Mouse (Mus musculus) embryonic facial prominence, embryonic 11.5 days (tissue): ENCODE data around the gene Ptf1a. TPM values are rescaled to one million over a fixed set of nuclear protein-coding genes. Genes with fewer than 3 reads are reported as not detected.

ENCODE experiments used
- ATAC-seq: fragments of 200-750 bp; cut with Nextera tagmentation; replicated peaks from 2 replicates; pipeline ENCODE4 v1.8.0; 2017; ENCODE audit warnings: low read depth; ENCODE audit not compliant: insufficient number of reproducible peaks, low FRiP score, low TSS enrichment
- DNase-seq: peaks from one replicate; pipeline ENCODE4 v3.0.0-alpha.2; 2015; ENCODE audit warnings: low spot score
- H3K27ac ChIP-seq: fragments of 300-500 bp; sonication (generic); replicated peaks from 2 replicates; pipeline ENCODE4 v1.5.1; 2014; ENCODE audit warnings: mild to moderate bottlenecking, low read depth, low read length, control low read depth
- H3K27me3 ChIP-seq: fragments of 300-500 bp; sonication (generic); 2 replicates; pipeline ENCODE4 v1.6.1; 2014; ENCODE audit warnings: mild to moderate bottlenecking, low read length, moderate library complexity, mixed read lengths; ENCODE audit not compliant: control insufficient read depth, insufficient read depth
- H3K36me3 ChIP-seq: fragments of 300-500 bp; sonication (generic); replicated peaks from 2 replicates; pipeline ENCODE4 v1.6.1; 2014; ENCODE audit warnings: low read depth, mild to moderate bottlenecking, low read length, moderate library complexity, mixed read lengths; ENCODE audit not compliant: control insufficient read depth, insufficient read depth
- H3K4me1 ChIP-seq: fragments of 300-500 bp; sonication (generic); 2 replicates; pipeline ENCODE4 v1.6.1; 2014; ENCODE audit warnings: low read length, mixed read lengths; ENCODE audit not compliant: control insufficient read depth, insufficient read depth
- H3K4me2 ChIP-seq: fragments of 300-500 bp; sonication (generic); 2 replicates; pipeline ENCODE4 v1.6.1; 2014; ENCODE audit warnings: low read depth, mild to moderate bottlenecking, control low read depth, low read length, moderate library complexity
- H3K4me3 ChIP-seq: fragments of 300-500 bp; sonication (generic); 2 replicates; pipeline ENCODE4 v1.5.1; 2014; ENCODE audit warnings: low read depth, low read length, control low read depth
- H3K9ac ChIP-seq: fragments of 300-500 bp; sonication (generic); replicated peaks from 2 replicates; pipeline ENCODE4 v1.6.1; 2014; ENCODE audit warnings: mild to moderate bottlenecking, control low read depth, low read length
- H3K9me3 ChIP-seq: fragments of 300-500 bp; sonication (generic); replicated peaks from 2 replicates; pipeline ENCODE4 v1.6.1; 2016; ENCODE audit warnings: mild to moderate bottlenecking, low read length, inconsistent platforms, mixed read lengths; ENCODE audit not compliant: control insufficient read depth
- WGBS: fragments of 180-500 bp; shearing (Covaris S2); extraction: QIAGEN DNeasy Blood & Tissue Kit; methylation state at CpG from one replicate; pipeline ENCODE4 v1.1.7; 2014; 5-methylcytosine and 5-hydroxymethylcytosine counted together
- polyA plus RNA-seq: library from polyadenylated mRNA; unstranded; fragments of >200 nt; fragmentation: Nextera tagmentation; extraction: Ambion mirVana; gene quantifications from 2 replicates; pipeline ENCODE4 v1.2.1, GENCODE M21; 2014

Ptf1a gene
- polyA plus RNA-seq, 1 experiment from 2014 or later: 1.3 TPM

- peaks cover 80% of the 10 kb centered on the region for H3K27me3 ChIP-seq
- no peak overlapping the region for H3K27ac ChIP-seq
- ATAC-seq: no peak
- no peak overlapping the region for H3K9ac ChIP-seq
- no peak for DNase-seq
- no peaks in the 10 kb centered on the region for H3K9me3 ChIP-seq
- H3K4me1 ChIP-seq: peaks cover 7% of the 10 kb centered on the region
- peak overlapping the region; percentile 41 for H3K4me2 ChIP-seq
- H3K36me3 ChIP-seq: no peaks in the 10 kb centered on the region
- peak overlapping the region; percentile 21; the same call in 1 of the 2 replicates for H3K4me3 ChIP-seq
- 1% methylated on average over 65 of the region's 67 CpGs for WGBS
These were observed 523 bp downstream of the Ptf1a start for GRCm38 (mm10) chr2:19445871-19446501.

DNA sequence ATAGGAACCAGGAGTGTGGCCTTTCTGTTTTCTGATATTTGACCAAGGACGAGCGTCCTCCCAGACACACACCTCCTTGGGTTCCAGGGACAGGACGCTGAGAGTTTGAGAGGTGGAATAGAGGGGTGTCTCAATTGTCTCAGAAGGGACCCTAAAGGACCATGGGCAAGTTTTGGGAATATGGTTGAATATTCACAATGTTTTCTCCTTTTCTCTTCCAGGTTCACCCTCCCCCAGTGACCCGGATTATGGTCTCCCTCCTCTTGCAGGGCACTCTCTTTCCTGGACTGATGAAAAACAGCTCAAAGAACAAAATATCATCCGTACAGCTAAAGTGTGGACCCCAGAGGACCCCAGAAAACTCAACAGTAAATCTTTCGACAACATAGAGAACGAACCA, 1.3 kb downstream of the Ptf1a start:
- Histone ChIP-seq H3K9ac (no peak overlapping the region), H3K27ac (no peak overlapping the region), H3K4me2 (no peak overlapping the region), H3K4me1 (peaks cover 7% of the 10 kb centered on the region), H3K9me3 (no peaks in the 10 kb centered on the region), H3K36me3 (no peaks in the 10 kb centered on the region), H3K4me3 (no peak overlapping the region), H3K27me3 (peaks cover 82% of the 10 kb centered on the region)
- 4% methylated on average over 7 of the region's 7 CpGs for WGBS
- ATAC-seq (no peak), DNase-seq (no peak)

GRCm38 (mm10) chr2:19448042-19448700, 2.7 kb downstream of the Ptf1a start:
- Histone ChIP-seq H3K4me2 (peak overlapping the region; percentile 27), H3K4me1 (peaks cover 9% of the 10 kb centered on the region)

DNA sequence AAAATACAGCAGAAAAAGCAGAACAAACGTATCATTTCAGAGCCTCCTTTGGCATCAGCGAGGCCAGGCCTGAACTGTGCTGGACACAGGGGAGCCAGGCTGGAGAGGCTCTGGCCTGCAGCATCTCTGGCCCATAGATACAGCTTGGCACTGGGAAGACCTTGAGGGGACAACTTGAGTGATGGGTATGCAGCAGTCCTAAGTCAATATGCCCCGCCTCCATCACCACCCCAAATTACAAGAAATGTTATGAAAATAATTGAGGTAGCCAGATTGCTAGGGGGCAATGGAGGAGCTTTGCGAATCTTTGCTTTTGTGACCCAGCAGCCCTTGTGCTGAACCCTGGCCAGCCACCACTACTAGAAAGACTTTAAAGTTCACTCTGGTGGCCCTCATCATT, 3.8 kb downstream of the Ptf1a start:
- H3K4me2 ChIP-seq: no peak overlapping the region
- no peaks in the 10 kb centered on the region for H3K9me3 ChIP-seq
- 22% methylated on average over 4 of the region's 4 CpGs for WGBS
- H3K4me1 ChIP-seq: peaks cover 9% of the 10 kb centered on the region
- H3K4me3 ChIP-seq: no peak overlapping the region
- H3K27me3 ChIP-seq: peaks cover 91% of the 10 kb centered on the region
- no peak overlapping the region for H3K9ac ChIP-seq
- no peaks in the 10 kb centered on the region for H3K36me3 ChIP-seq
- ATAC-seq (no peak), DNase-seq (no peak)
- H3K27ac ChIP-seq: no peak overlapping the region

More at GRCm38 (mm10) chr2:19448042-19448700, 2.7 kb downstream of the Ptf1a start:
- DNase-seq: peak; percentile 75
- H3K27ac ChIP-seq: no peak overlapping the region
- WGBS: under 1% methylated on average over 28 of the region's 31 CpGs
- peaks cover 88% of the 10 kb centered on the region for H3K27me3 ChIP-seq
- H3K9me3 ChIP-seq: no peaks in the 10 kb centered on the region
- H3K4me3 ChIP-seq: 0 out of 2 replicates have a peak overlapping the region, but pooled peaks have one; percentile 3
- peak; percentile 40; the same call in 1 of the 2 replicates for ATAC-seq
- H3K9ac ChIP-seq: no peak overlapping the region
- no peaks in the 10 kb centered on the region for H3K36me3 ChIP-seq

GRCm38 (mm10) chr2:19452531-19453055, 7.1 kb downstream of the Ptf1a start:
- WGBS: under 1% methylated on average over 19 of the region's 19 CpGs
- no peak overlapping the region for H3K4me3 ChIP-seq

GRCm38 (mm10) chr2:19455228-19455627, 9.8 kb downstream of the Ptf1a start:
- H3K27me3 ChIP-seq: peaks cover 66% of the 10 kb centered on the region
- 5% methylated on average over 5 of the region's 5 CpGs for WGBS

More at GRCm38 (mm10) chr2:19452531-19453055, 7.1 kb downstream of the Ptf1a start:
- DNase-seq (no peak), ATAC-seq (no peak)
- H3K27me3 ChIP-seq: peaks cover 84% of the 10 kb centered on the region
- H3K4me1 ChIP-seq: peaks cover 2% of the 10 kb centered on the region; the same call in 1 of the 2 replicates
- H3K9me3 ChIP-seq: no peaks in the 10 kb centered on the region
- H3K9ac ChIP-seq: no peak overlapping the region
- no peak overlapping the region for H3K27ac ChIP-seq
- H3K4me2 ChIP-seq: peak overlapping the region; percentile 10; the same call in 1 of the 2 replicates
- no peaks in the 10 kb centered on the region for H3K36me3 ChIP-seq

GRCm38 (mm10) chr2:19455857-19456482, 10.5 kb downstream of the Ptf1a start:
- Histone ChIP-seq H3K27ac (no peak overlapping the region), H3K4me2 (no peak overlapping the region), H3K27me3 (peaks cover 58% of the 10 kb centered on the region), H3K4me1 (peaks cover 2% of the 10 kb centered on the region; the same call in 1 of the 2 replicates), H3K9me3 (no peaks in the 10 kb centered on the region), H3K36me3 (no peaks in the 10 kb centered on the region), H3K9ac (no peak overlapping the region), H3K4me3 (no peak overlapping the region)
- DNase-seq: no peak
- 8% methylated on average over 10 of the region's 10 CpGs for WGBS
- no peak for ATAC-seq

More at GRCm38 (mm10) chr2:19455228-19455627, 9.8 kb downstream of the Ptf1a start:
- DNase-seq: peak; percentile 65
- Histone ChIP-seq H3K4me1 (peaks cover 2% of the 10 kb centered on the region; the same call in 1 of the 2 replicates), H3K36me3 (no peaks in the 10 kb centered on the region), H3K4me3 (no peak overlapping the region), H3K4me2 (no peak overlapping the region), H3K9ac (no peak overlapping the region), H3K9me3 (no peaks in the 10 kb centered on the region), H3K27ac (no peak overlapping the region)
- no peak for ATAC-seq
